Mouse (Mus musculus): ENCODE data around the gene Clrn2.

GRCm38 (mm10) chr5:45497564-45497963 lies 44.0 kb downstream of the Clrn2 start:
- TF ChIP-seq POLR2A (IDR thresholded peaks at IDR 0.05; ENCODE audit: low read depth, low read length) = no peak
- TF ChIP-seq CTCF (conservative IDR thresholded peaks at IDR 0.05; ENCODE audit: insufficient read depth, insufficient read length, low read depth, low read length) = no peak
